Mouse (Mus musculus) liver (tissue): Measurements from ENCODE around the gene Trim25.
"Not testable (repeated sequence)": the region's sequence is repeated elsewhere in the genome, so short reads cannot be mapped to it uniquely, and the experiment has no call there.

Source experiments
- DNase-seq: peaks from one replicate; pipeline ENCODE4 v3.0.0-alpha.2; 2020; ENCODE audit warnings: mixed read lengths

Trim25 gene

DNA sequence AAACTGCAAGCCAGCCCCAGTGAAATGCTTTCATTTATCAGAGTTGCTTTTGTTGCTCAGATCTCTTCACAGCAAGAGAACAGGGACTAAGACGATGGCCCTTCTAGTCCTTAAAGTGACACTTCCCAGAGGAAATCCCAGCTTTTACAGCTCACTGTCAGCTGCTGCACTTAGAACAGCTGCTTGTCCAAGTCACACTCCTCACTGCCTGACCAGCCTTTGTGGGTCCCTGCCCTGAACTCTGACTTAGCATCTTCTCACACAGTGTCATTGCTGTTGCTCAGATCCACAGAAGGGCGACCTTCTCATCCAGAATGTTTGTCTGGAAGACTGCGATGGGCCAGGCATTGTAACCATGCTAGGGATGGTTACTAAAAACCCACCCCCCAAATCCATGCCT is 26.4 kb downstream of the Trim25 start:
- no peak for DNase-seq

GRCm38 (mm10) chr11:89026117-89026516 is 26.9 kb downstream of the Trim25 start:
- no peak for DNase-seq

DNA sequence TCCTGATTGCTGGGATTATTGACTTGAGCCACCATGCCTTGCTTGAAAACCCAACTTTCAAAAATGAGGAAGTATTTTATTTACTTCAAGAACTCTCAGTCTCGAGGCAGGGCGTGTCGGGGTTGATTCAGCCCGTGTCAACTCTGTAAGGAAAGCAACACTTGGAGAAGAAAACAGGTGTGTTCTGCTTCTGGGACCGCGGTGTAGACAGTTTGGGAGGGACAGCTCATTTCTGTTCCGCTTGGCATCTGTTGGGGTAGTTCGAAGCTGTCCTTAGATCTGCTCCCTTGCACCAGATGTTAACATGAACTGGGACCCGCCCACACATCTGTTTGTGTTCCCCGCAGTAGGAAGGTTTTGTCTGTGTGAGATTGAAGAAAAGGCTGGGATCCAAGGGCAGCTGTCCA is 28.8 kb downstream of the Trim25 start:
- DNase-seq: peak; percentile 17

- DNase-seq: peak; percentile 63
Measured at GRCm38 (mm10) chr11:89028871-89029405, 29.8 kb downstream of the Trim25 start.

DNA sequence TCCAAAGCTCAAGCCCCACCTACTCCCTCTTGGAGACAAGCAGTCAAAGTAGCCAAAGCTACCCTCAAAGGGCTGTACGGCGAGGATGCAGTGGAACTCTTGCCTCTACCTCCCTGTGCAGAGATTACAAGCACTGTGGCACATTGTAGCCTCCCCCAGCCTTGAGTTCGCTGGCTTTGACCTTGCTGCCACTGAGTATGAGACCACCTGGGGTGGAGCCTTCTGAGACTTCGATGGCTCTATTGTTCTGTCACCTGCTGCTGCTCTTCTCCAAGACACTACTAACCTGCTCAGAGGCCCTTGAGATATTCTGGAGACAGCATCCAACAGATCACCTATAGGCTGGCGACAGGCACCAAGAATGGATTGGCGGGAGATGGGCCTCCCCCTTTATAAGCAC is 31.4 kb downstream of the Trim25 start:
- DNase-seq: no peak

GRCm38 (mm10) chr11:89031189-89031588 is 32.0 kb downstream of the Trim25 start:
- no peak for DNase-seq

DNA sequence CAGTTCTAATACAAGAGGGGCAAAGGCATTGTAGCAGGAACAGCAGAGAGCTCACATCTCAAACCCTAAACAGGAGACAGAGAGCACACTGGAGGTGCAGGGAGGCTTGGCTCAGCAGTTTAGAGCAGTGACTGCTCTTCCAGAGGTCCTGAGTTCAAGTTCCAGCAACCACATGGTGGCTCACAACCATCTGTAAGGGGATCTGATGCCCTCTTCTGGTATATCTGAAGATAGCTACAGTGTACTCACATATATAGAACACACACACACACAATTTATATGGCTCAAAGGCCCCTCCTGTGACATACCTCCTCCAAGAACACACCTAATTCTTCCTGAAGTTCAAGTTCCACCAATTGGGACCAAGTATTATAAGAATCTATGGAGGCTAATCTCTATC is 35.4 kb downstream of the Trim25 start:
- no peak for DNase-seq

DNA sequence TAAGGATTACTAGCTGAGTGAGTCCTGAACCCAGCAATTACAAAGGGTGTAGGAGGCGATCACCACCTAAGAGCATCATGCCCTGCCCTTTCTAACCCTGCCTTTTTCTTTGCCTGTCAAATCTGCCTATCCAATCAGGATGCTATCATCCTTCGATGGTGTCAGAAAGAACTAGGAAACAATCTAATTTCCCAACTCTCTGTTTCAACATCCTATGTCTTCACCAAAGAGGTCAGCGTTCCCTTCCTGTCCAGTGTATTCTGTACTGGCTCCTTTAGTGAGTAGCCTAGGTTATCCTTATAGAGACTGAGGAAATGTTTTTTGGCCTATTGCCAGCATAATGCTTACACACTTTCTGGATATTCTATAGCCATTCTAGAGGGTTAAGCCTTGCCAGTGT is 36.4 kb downstream of the Trim25 start:
- no peak for DNase-seq

GRCm38 (mm10) chr11:89038496-89038895 is 39.3 kb downstream of the Trim25 start:
- DNase-seq: no peak

- DNase-seq: peak; percentile 71
Measured at GRCm38 (mm10) chr11:89039325-89039724, 40.1 kb downstream of the Trim25 start.

GRCm38 (mm10) chr11:89041073-89041472 is 41.9 kb downstream of the Trim25 start:
- DNase-seq: not testable (repeated sequence)

GRCm38 (mm10) chr11:89043046-89043445 is 43.9 kb downstream of the Trim25 start:
- no peak for DNase-seq

DNA sequence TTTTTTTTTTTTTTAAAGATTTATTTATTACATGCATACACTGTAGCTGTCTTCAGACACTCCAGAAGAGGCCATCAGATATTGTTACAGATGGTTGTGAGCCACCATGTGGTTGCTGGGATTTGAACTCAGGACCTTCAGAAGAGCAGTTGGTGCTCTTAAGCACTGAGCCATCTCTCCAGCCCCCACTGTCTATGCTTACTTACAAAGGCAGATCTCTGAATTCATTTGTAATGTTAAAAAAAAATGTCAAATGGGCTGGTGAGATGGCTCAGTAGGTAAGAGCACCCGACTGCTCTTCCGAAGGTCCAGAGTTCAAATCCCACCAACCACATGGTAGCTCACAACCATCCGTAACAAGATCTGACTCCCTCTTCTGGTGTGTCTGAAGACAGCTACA is 46.3 kb downstream of the Trim25 start:
- not testable (repeated sequence) for DNase-seq

DNA sequence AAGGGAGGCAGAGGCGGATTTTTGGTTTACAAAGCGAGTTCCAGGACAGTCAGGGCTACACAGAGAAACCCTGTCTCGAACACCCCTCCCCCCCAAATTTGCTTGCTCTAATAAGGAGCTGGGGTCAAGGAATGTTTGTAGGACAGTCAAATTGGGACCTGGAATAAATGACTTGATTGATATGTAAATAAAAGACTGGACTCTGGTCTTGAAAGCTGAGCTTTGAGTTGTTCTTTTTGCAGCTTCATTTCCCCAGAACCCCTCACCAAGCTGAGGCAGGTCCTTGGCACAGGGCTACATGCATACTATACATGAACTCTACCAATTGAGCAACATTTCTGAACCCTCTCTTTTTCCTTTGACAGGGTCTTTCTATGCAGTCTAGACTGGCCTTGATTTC is 46.8 kb downstream of the Trim25 start:
- no peak for DNase-seq

DNA sequence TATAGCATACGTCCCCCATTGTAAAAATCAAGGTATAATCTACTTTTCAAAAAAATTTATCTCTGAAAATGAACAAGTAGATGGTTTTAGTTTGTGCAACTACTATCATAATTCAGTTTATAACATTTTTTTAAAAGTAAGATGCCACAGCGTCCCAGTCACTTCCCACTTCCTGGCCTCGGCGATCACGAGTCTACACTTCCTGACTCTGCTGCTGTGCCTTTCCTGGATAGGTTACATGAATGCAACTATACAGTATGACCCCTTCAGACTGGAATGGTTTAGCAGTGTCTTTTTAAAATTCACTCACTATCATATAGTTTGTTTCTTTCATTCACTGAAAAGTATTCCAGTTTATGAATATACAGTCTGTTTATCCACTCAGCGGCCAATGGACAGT is 52.6 kb downstream of the Trim25 start:
- no peak for DNase-seq

- no peak for DNase-seq
Measured at GRCm38 (mm10) chr11:89055931-89056690, 56.9 kb downstream of the Trim25 start.

DNA sequence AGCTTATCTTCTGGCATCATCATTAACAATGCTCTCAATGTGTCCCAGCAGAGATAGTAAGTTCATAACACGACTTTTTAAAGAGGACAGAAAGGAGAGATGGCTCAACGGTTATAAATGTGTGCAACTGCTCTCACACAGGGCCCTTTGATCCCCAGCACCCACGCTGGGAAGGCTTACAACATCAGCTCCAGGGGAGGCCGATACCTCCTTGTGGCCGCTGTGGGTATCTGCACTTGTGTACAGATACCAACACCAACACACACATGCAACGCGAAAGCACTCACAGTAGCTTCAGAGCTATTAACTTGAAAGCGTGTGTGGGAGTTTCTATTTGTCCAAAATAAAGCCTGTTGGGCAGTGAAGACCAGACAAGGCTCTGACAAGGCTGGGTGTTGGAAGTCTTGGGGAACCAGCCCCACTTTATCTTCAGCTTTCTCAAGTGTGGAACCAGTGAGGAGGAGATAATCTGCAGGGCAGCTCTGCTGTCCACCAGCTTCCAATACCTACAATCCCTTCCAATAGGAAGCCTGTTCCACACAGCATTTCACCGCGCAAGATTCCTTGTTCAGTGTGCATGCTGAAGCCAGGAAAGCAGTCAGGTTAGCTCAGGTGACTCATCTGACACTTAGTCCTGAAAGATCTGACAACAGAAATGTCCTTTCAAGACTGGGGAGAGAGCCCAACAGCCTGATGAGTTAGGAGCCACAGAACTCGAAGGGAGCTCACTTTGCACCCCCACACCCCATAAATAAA is 59.5 kb downstream of the Trim25 start:
- peak; percentile 38 for DNase-seq

DNA sequence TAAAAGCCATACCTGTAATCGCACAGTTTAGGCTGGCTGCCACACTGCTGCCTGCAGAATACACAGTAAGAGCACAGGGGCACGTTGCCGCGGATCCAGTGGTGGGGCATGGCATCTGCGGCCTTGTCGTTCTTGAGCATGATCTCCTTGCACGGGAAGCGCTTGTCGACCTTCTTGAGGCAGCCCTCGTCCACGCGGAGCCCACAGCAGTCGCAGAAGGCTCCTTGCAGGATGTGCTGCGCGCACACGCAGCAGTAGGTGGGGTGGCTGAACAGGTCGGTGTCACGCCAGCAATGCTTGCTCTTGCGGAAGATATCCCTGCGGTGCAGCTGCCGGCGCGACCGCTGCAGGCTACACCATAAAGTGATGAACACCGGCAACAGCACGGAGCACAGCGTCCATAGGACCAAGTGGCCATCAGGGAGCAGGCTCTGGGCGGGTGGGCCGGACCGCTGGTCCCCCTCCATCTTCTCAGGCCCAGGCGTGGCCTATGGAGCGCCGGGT is 60.8 kb downstream of the Trim25 start:
- peak; percentile 38 for DNase-seq

DNA sequence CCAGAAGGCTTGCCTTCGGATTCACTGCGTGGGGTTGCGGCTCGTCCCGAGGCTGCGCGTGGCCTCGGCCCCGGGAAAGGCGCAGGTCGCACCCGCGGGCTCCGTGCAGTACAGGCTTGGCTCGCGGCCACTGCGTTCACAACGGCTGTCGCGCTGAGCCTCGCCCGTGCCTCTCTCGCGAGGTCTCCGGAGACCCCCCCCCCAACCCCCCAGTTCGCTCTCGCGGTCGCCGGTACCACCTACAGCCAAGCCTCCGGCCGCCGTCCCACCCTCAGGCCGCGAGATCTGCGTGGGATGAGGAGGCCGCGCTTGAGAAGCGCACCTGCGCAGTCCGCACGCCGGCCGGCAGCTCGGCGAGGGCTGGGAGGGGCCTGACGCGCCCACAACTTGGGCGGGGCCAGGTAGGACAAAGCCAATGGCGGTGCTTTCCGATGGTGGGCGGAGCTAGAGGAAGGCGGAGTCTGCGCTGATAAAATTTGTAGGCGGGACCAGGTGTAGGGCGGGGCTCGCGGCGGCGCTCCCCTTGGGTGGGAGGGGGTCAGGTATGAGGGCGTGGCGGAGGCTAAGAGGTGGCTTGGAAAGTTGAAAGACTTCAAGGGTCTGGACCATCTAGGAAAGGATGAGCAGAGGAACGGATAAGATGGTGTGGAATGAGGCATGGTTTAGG is 61.4 kb downstream of the Trim25 start:
- peak; percentile 94 for DNase-seq

GRCm38 (mm10) chr11:89061362-89061761 is 62.2 kb downstream of the Trim25 start:
- DNase-seq: no peak

DNA sequence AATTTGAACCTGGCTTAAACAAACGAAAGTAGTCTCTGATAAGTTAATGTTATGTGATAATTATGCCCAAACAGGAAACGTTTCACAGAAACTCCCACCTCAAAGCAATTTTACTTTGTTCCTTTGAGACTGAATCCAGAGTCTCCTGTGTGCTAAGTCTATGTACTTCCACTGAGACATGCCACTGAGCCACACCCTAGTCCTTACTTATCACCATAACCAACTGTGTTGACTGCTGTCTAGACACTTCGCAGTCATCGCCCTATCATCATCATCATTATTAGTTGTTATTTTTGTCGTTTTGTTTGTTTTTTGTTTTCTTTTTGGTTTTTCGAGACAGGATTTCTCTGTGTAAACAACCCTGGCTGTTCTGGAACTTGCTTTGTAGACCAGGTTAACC is 65.1 kb downstream of the Trim25 start:
- DNase-seq: peak; percentile 28

DNA sequence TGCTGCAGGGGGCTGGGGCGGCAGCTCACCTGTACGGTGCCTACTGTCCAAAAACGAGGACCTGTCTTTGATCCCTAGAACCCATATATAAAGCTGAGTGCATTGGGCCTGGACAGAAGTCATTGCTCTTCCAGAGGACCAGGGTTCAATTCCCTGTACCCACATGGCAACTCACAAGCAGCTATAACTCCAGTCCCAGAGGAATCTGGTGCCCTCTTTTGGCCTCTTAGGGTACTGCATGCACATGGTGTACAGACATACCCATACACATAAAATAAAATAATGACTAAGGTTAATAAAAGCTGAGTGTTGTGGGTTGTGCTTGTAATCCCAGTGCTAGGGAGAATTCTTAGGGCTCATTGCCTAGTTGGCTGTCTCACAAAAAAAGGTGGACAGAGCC is 66.1 kb downstream of the Trim25 start:
- DNase-seq: peak; percentile 59

DNA sequence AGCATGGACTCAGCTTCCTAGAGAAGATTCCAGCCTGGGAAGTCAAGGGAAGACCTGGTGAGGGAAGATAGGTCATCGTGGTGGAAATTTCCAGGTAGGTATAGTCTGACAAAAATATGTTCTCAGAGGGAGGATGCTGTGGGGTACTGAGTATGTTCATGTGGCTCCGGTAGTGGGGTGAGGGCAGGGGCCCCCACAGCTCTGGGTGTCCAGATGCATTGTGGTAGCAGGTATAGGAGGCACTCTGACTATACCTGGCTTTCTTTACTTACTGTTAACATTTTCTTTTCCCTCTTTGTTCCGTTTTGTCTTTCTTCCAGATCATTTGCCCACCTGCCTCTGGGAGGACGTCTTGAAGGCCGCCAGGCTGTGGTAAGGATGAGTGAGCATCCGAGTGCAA is 67.0 kb downstream of the Trim25 start:
- DNase-seq: no peak
